Mouse (Mus musculus) bone marrow, adult 2 months (tissue): ENCODE measurements around the gene Pdlim5.

Experiments
- CTCF ChIP-seq: fragments of 200-500 bp; IDR thresholded peaks from 2 replicates; pipeline ENCODE4 v1.5.1; 2011; ENCODE audit warnings: low read length, control low read depth; ENCODE audit not compliant: control insufficient read depth, insufficient read depth
- POLR2A ChIP-seq: fragments of 200-500 bp; IDR thresholded peaks from 2 replicates; pipeline ENCODE4 v1.6.1; 2011; ENCODE audit warnings: low read depth, mild to moderate bottlenecking, control low read depth, low read length, borderline replicate concordance; ENCODE audit not compliant: control insufficient read depth

GRCm38 (mm10) chr3:142362092-142362491, 33.4 kb downstream of the Pdlim5 start:
- TF ChIP-seq POLR2A (no peak), CTCF (no peak)
